Mouse (Mus musculus): Measurements from ENCODE around the gene Rhox9. TPM values are rescaled to one million over a fixed set of nuclear protein-coding genes. Genes with fewer than 3 reads are reported as not detected.
"Not testable (repeated sequence)": the region's sequence is repeated elsewhere in the genome, so short reads cannot be mapped to it uniquely, and the experiment has no call there.

Gene Rhox9
- polyA plus RNA-seq (2016; fragmentation: Nextera tagmentation; extraction: Ambion mirVana), result not detected in 2 replicates

DNA sequence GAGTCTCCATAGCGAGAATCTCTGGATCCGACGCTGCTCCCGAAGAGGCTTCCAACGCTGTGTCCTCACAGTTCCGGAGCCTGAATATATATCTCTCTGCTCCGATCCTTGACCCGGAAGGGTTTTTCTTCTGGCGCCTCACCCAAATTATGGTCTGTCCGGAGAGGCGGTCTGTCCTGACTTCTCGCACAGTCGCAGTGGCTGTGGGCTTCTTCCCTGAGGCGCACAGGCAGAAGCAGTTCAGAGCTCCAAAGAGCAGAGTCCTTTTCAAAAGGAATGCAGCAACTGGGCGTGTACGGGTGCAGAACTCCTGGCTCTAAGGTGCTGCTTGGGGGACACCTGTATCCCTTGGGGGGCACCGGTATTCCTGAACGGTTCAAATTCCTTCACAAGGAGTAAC, at the start of gene Rhox9:
TSS of gene Rhox9 (minus strand) at position 101 of the 400 bp plus-strand sequence.
- WGBS, result 90% methylated on average over 11 of the region's 18 CpGs
- not testable (repeated sequence) for H3K9me3 ChIP-seq; H3K27me3 ChIP-seq; H3K9ac ChIP-seq; H3K36me3 ChIP-seq; H3K4me3 ChIP-seq; H3K27ac ChIP-seq; H3K4me1 ChIP-seq; ATAC-seq (ENCODE audit: insufficient number of reproducible peaks, insufficient read depth, low FRiP score, low TSS enrichment); H3K4me2 ChIP-seq (replicated peaks)

DNA sequence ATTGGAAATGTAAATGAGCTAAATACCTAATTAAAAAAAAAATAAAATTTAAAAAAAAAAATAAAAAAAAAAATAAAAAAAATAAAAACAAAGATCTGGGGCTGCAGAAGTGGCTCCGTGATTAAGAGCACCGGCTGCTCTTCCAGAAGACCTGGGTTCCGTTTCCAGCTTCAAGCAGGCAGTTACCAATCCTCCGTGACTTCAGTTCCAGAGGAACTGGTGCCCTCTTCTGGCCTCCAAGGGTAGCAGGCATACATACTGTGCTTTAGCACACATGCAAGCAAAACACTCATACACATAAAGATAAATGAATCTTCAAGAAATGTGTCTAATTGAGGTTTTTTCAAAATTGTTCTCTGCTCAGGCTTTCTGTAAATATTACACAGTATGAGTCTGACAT, 14.7 kb upstream of the Rhox9 start:
- Histone ChIP-seq H3K27me3 (no peaks in the 10 kb centered on the region), H3K27ac (no peak overlapping the region), H3K36me3 (no peaks in the 10 kb centered on the region), H3K9ac (no peak overlapping the region), H3K4me1 (no peaks in the 10 kb centered on the region), H3K9me3 (no peaks in the 10 kb centered on the region), H3K4me2 (replicated peaks) (no peak overlapping the region), H3K4me3 (no peak overlapping the region)
- WGBS, result 81% methylated on average over 4 of the region's 4 CpGs
- ATAC-seq (ENCODE audit: insufficient number of reproducible peaks, insufficient read depth, low FRiP score, low TSS enrichment), result no peak

DNA sequence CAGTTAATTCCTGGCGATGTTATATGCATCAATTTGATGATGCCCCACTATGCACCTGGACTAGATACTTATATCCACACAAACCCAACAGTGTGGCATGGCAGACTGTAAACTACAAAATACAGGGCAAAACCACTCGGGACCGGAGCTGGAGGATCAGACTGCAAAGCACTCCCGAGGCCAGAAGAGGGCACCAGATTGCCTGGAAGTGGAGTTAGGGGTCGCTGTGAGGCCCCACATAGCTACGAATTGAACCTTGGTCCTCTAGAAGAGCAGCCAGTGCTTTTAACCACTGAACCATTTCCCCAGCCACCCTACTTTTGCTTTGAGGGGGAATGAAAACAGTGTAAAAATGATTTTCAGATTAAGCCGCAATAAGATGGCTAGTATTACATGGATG, 7.0 kb upstream of the Rhox9 start:
- no peak for ATAC-seq (ENCODE audit: insufficient number of reproducible peaks, insufficient read depth, low FRiP score, low TSS enrichment)
- WGBS, result 58% methylated on average over 7 of the region's 7 CpGs
- Histone ChIP-seq H3K27ac (no peak overlapping the region), H3K9ac (no peak overlapping the region), H3K4me1 (no peaks in the 10 kb centered on the region), H3K36me3 (no peaks in the 10 kb centered on the region), H3K27me3 (no peaks in the 10 kb centered on the region), H3K9me3 (no peaks in the 10 kb centered on the region), H3K4me3 (no peak overlapping the region), H3K4me2 (replicated peaks) (no peak overlapping the region)

DNA sequence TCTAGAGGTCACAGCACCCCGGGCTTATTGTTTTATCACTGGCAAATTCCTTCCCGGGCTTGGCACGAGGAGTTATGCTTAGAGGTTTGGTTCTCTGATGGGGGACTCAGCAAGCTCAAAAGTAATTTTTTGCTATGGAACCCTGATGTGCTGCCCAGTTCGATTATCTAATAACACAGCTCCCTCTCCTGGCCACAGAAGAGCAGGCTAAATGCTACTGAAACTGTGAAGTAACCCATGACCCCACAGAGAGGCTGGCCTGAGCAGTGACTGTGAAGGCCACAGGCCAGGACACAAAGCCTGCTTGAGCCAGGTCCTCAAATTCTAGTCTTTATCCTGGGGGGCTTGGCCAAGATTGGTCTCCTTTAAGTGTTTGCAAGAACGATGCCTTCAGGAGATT, 2.2 kb upstream of the Rhox9 start:
- Histone ChIP-seq H3K27ac (no peak overlapping the region), H3K27me3 (no peaks in the 10 kb centered on the region), H3K9me3 (no peaks in the 10 kb centered on the region), H3K9ac (no peak overlapping the region), H3K36me3 (no peaks in the 10 kb centered on the region), H3K4me2 (replicated peaks) (no peak overlapping the region), H3K4me3 (no peak overlapping the region), H3K4me1 (no peaks in the 10 kb centered on the region)
- WGBS, result 79% methylated on average over 5 of the region's 5 CpGs
- ATAC-seq (ENCODE audit: insufficient number of reproducible peaks, insufficient read depth, low FRiP score, low TSS enrichment), result no peak

DNA sequence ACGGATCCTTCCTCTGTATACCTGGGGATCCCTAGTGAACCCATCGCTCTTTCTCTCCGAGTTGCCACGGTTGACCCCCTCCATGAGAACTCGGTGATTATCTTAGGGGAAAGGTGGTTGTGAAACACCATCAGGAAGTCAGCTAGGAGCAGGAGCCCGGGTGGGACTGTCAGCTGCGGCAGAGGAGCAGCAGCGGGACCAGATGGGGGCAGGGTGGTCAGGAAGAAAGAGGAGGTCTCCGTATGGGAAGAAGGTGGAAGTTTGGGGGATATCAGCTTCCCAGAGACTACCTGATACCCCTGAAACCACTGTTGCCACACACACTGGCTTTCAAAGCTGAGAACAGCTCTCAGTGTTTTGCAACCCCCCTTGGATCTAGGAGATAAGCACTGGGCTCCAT, 4.4 kb downstream of the Rhox9 start, which contains the start of gene Rhox7b:
TSS of gene Rhox7b (minus strand) at position 101 of the 400 bp plus-strand sequence.
- not testable (repeated sequence) for H3K9ac ChIP-seq; ATAC-seq (ENCODE audit: insufficient number of reproducible peaks, insufficient read depth, low FRiP score, low TSS enrichment); H3K27me3 ChIP-seq; H3K9me3 ChIP-seq; H3K4me2 ChIP-seq (replicated peaks); H3K4me3 ChIP-seq; H3K36me3 ChIP-seq; H3K27ac ChIP-seq; H3K4me1 ChIP-seq
- WGBS, result 69% methylated on average over 9 of the region's 9 CpGs

DNA sequence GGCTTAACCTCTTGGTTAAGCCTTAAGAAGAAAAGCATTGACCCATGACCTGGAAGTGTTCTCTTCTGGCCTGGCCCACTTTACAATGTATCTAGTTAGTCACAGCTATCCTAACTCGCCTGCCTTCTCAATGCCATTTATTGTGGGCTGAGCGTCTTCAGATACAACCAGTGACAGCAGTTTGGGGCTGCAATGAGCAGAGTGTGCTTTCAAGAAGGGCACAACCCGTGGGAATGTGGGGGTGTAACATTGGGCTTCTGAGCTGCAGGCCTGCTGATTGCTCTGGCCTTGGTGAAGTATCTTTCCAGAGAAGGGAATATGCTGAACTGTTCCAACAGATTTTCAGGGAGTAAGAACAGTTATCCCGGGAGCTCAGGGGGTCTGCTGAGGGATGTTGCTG, 22.7 kb downstream of the Rhox9 start, which contains the start of gene Rhox8:
TSS of gene Rhox8 (minus strand) at position 101 of the 400 bp plus-strand sequence.
- H3K36me3 ChIP-seq, result no peaks in the 10 kb centered on the region
- H3K9me3 ChIP-seq, result no peaks in the 10 kb centered on the region
- no peak within 1 kb of the TSS for H3K4me3 ChIP-seq
- H3K9ac ChIP-seq, result no peak within 1 kb of the TSS
- 86% methylated on average over 4 of the region's 4 CpGs for WGBS
- H3K4me1 ChIP-seq, result no peaks in the 10 kb centered on the region
- no peak within 1 kb of the TSS for H3K27ac ChIP-seq
- no peak for ATAC-seq (ENCODE audit: insufficient number of reproducible peaks, insufficient read depth, low FRiP score, low TSS enrichment)
- H3K4me2 ChIP-seq (replicated peaks), result no peak within 1 kb of the TSS
- H3K27me3 ChIP-seq, result no peaks in the 10 kb centered on the region

DNA sequence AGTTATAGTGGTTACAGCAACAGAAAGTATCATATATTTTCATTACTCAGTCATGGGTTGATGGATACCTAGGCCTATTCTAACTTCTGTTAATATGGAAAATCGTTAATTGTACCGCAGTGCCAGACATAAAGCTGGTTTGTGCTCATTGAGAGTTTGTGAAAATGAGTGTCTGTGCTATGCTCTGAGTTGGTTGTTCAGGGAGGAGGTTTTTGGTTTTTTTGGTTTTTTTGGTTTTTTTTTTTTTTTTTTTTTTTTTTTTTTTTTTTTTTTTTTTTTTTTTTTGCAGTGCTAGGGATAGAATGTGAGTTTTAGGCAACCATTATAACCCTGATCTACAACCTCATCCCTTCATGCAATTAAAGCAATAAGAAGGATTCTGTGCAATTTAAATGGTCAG, 29.9 kb downstream of the Rhox9 start:
- 93% methylated on average over 2 of the region's 2 CpGs for WGBS

More for the DNA sequence above, 29.9 kb downstream of the Rhox9 start:
- no peak for ATAC-seq (ENCODE audit: insufficient number of reproducible peaks, insufficient read depth, low FRiP score, low TSS enrichment)
- Histone ChIP-seq H3K4me3 (no peak overlapping the region), H3K9ac (no peak overlapping the region), H3K9me3 (no peaks in the 10 kb centered on the region), H3K27me3 (no peaks in the 10 kb centered on the region), H3K36me3 (no peaks in the 10 kb centered on the region), H3K4me1 (no peaks in the 10 kb centered on the region), H3K4me2 (replicated peaks) (no peak overlapping the region), H3K27ac (no peak overlapping the region)

Other genes with a start within 250 kb of the Rhox9 start
- gene Rhox3h, start 233.0 kb downstream of the Rhox9 start, polyA plus RNA-seq (2016; fragmentation: Nextera tagmentation; extraction: Ambion mirVana), result not detected in 2 replicates
- gene Rhox2h, start 228.5 kb downstream of the Rhox9 start, polyA plus RNA-seq (2016; fragmentation: Nextera tagmentation; extraction: Ambion mirVana), result not detected in 2 replicates
- 1.9 and 2.4 TPM in 2 replicates for gene Rhox5, start 96.9 kb downstream of the Rhox9 start, polyA plus RNA-seq (2016; fragmentation: Nextera tagmentation; extraction: Ambion mirVana)
- gene Rhox6, start 74.9 kb downstream of the Rhox9 start, polyA plus RNA-seq (2016; fragmentation: Nextera tagmentation; extraction: Ambion mirVana), result not detected in 2 replicates
- gene Rhox7a, start 70.1 kb downstream of the Rhox9 start, polyA plus RNA-seq (2016; fragmentation: Nextera tagmentation; extraction: Ambion mirVana), result not detected in 2 replicates
- gene Rhox8, start 22.8 kb downstream of the Rhox9 start, polyA plus RNA-seq (2016; fragmentation: Nextera tagmentation; extraction: Ambion mirVana), result not detected in 2 replicates
- not detected in 2 replicates for gene Rhox7b, start 4.5 kb downstream of the Rhox9 start, polyA plus RNA-seq (2016; fragmentation: Nextera tagmentation; extraction: Ambion mirVana)
- gene Btg1-ps1, start 117.0 kb upstream of the Rhox9 start, polyA plus RNA-seq (2016; fragmentation: Nextera tagmentation; extraction: Ambion mirVana), result not detected in 2 replicates
- gene Btg1-ps2, start 141.3 kb upstream of the Rhox9 start, polyA plus RNA-seq (2016; fragmentation: Nextera tagmentation; extraction: Ambion mirVana), result not detected in 2 replicates
- gene Rhox10, start 164.7 kb upstream of the Rhox9 start, polyA plus RNA-seq (2016; fragmentation: Nextera tagmentation; extraction: Ambion mirVana), result not detected in 2 replicates
- not detected in 2 replicates for gene Rhox11, start 183.4 kb upstream of the Rhox9 start, polyA plus RNA-seq (2016; fragmentation: Nextera tagmentation; extraction: Ambion mirVana)
- gene Rhox12, start 209.1 kb upstream of the Rhox9 start, polyA plus RNA-seq (2016; fragmentation: Nextera tagmentation; extraction: Ambion mirVana), result not detected in 2 replicates
- gene Rhox13, start 219.4 kb upstream of the Rhox9 start, polyA plus RNA-seq (2016; fragmentation: Nextera tagmentation; extraction: Ambion mirVana), result not detected in 2 replicates